Mouse (Mus musculus): ENCODE results near the gene Fabp6. TPM values are rescaled to one million over a fixed set of nuclear protein-coding genes. Genes with fewer than 3 reads are reported as not detected.

Fabp6 gene
- polyA plus RNA-seq (2012; rRNA removed), result not detected in 2 replicates

- TF ChIP-seq CTCF (IDR thresholded peaks at IDR 0.05; ENCODE audit: control insufficient read depth, insufficient read depth, insufficient replicate concordance, low read depth, low read length) (no peak), POLR2A (IDR thresholded peaks at IDR 0.05; ENCODE audit: control insufficient read depth, low read depth, low read length) (no peak)
- H3K36me3 ChIP-seq (ENCODE audit: control insufficient read depth, insufficient read depth, low read length), result no peaks in the 10 kb centered on the region
- H3K27ac ChIP-seq (ENCODE audit: control insufficient read depth, insufficient read depth, low read depth, low read length), result no peak within 1 kb of the TSS
- H3K4me1 ChIP-seq (ENCODE audit: control insufficient read depth, insufficient read depth, low read length), result no peaks in the 10 kb centered on the region
- no peak within 1 kb of the TSS for H3K4me3 ChIP-seq (ENCODE audit: control insufficient read depth, low read depth, low read length)
- H3K27me3 ChIP-seq (ENCODE audit: control insufficient read depth, insufficient read depth, low read length), result no peaks in the 10 kb centered on the region
These were observed at the start of gene Fabp6 for GRCm38 (mm10) chr11:43601440-43601839. TSS of gene Fabp6 (minus strand) at chr11:43601540.

- H3K4me1 ChIP-seq (ENCODE audit: control insufficient read depth, insufficient read depth, low read length), result no peaks in the 10 kb centered on the region
- no peaks in the 10 kb centered on the region for H3K27me3 ChIP-seq (ENCODE audit: control insufficient read depth, insufficient read depth, low read length)
- H3K36me3 ChIP-seq (ENCODE audit: control insufficient read depth, insufficient read depth, low read length), result no peaks in the 10 kb centered on the region
- TF ChIP-seq POLR2A (IDR thresholded peaks at IDR 0.05; ENCODE audit: control insufficient read depth, low read depth, low read length) (no peak), CTCF (IDR thresholded peaks at IDR 0.05; ENCODE audit: control insufficient read depth, insufficient read depth, insufficient replicate concordance, low read depth, low read length) (no peak)
- H3K4me3 ChIP-seq (ENCODE audit: control insufficient read depth, low read depth, low read length), result no peak overlapping the region
- no peak overlapping the region for H3K27ac ChIP-seq (ENCODE audit: control insufficient read depth, insufficient read depth, low read depth, low read length)
These were observed 43.9 kb upstream of the Fabp6 start for GRCm38 (mm10) chr11:43645286-43645685.

GRCm38 (mm10) chr11:43643180-43643591 lies 41.8 kb upstream of the Fabp6 start:
- no peaks in the 10 kb centered on the region for H3K27me3 ChIP-seq (ENCODE audit: control insufficient read depth, insufficient read depth, low read length)
- no peak overlapping the region for H3K4me3 ChIP-seq (ENCODE audit: control insufficient read depth, low read depth, low read length)
- H3K27ac ChIP-seq (ENCODE audit: control insufficient read depth, insufficient read depth, low read depth, low read length), result no peak overlapping the region
- TF ChIP-seq CTCF (IDR thresholded peaks at IDR 0.05; ENCODE audit: control insufficient read depth, insufficient read depth, insufficient replicate concordance, low read depth, low read length), result no peak
- TF ChIP-seq POLR2A (IDR thresholded peaks at IDR 0.05; ENCODE audit: control insufficient read depth, low read depth, low read length), result no peak
- H3K36me3 ChIP-seq (ENCODE audit: control insufficient read depth, insufficient read depth, low read length), result no peaks in the 10 kb centered on the region
- H3K4me1 ChIP-seq (ENCODE audit: control insufficient read depth, insufficient read depth, low read length), result no peaks in the 10 kb centered on the region

DNA sequence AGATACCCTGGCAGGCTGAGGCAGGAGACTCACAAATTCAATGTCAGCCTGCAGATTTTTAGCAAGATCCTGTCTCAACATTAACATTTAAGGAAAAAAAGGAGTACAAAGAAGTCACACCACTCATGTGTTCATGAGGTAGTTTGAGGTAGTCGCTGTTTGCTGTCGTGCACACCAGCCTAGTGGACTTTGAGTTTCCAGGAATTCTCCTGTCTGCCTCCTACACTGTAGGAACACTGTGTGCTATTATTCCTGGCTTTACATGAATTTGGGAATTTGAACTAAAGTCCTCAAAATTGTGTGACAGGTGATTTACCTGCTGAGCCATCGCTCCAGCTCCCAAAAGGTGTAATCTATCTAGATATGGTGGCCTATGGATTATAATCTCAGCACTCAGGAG lies 37.1 kb upstream of the Fabp6 start:
- H3K4me3 ChIP-seq (ENCODE audit: control insufficient read depth, low read depth, low read length), result no peak overlapping the region
- TF ChIP-seq CTCF (IDR thresholded peaks at IDR 0.05; ENCODE audit: control insufficient read depth, insufficient read depth, insufficient replicate concordance, low read depth, low read length) (no peak), POLR2A (IDR thresholded peaks at IDR 0.05; ENCODE audit: control insufficient read depth, low read depth, low read length) (no peak)
- H3K27ac ChIP-seq (ENCODE audit: control insufficient read depth, insufficient read depth, low read depth, low read length), result no peak overlapping the region
- H3K36me3 ChIP-seq (ENCODE audit: control insufficient read depth, insufficient read depth, low read length), result no peaks in the 10 kb centered on the region
- no peaks in the 10 kb centered on the region for H3K27me3 ChIP-seq (ENCODE audit: control insufficient read depth, insufficient read depth, low read length)
- peaks cover 6% of the 10 kb centered on the region for H3K4me1 ChIP-seq (ENCODE audit: control insufficient read depth, insufficient read depth, low read length)

DNA sequence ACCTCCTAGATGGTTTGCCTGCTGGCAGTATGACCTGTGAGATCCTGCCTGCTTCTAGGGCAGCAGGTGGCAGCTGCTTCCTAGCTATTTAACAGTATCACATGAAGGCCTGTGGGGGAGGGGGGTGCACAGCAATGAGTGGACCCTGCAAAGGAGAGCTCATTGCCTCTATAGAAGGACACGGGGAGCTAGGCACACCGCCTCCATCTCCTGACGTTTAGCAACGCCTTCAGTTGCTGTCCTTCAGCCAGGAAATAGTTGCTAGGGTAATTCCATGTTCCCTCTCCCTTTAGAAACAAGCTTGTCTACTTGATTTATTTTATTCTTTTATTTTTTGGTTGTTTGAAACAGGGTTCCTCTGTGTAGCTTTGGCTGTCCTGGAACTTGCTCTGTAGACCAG lies 35.4 kb upstream of the Fabp6 start:
- no peaks in the 10 kb centered on the region for H3K36me3 ChIP-seq (ENCODE audit: control insufficient read depth, insufficient read depth, low read length)
- H3K4me3 ChIP-seq (ENCODE audit: control insufficient read depth, low read depth, low read length), result no peak overlapping the region
- no peak for TF ChIP-seq CTCF (IDR thresholded peaks at IDR 0.05; ENCODE audit: control insufficient read depth, insufficient read depth, insufficient replicate concordance, low read depth, low read length)
- TF ChIP-seq POLR2A (IDR thresholded peaks at IDR 0.05; ENCODE audit: control insufficient read depth, low read depth, low read length), result no peak
- no peaks in the 10 kb centered on the region for H3K27me3 ChIP-seq (ENCODE audit: control insufficient read depth, insufficient read depth, low read length)
- peaks cover 8% of the 10 kb centered on the region for H3K4me1 ChIP-seq (ENCODE audit: control insufficient read depth, insufficient read depth, low read length)
- no peak overlapping the region for H3K27ac ChIP-seq (ENCODE audit: control insufficient read depth, insufficient read depth, low read depth, low read length)

DNA sequence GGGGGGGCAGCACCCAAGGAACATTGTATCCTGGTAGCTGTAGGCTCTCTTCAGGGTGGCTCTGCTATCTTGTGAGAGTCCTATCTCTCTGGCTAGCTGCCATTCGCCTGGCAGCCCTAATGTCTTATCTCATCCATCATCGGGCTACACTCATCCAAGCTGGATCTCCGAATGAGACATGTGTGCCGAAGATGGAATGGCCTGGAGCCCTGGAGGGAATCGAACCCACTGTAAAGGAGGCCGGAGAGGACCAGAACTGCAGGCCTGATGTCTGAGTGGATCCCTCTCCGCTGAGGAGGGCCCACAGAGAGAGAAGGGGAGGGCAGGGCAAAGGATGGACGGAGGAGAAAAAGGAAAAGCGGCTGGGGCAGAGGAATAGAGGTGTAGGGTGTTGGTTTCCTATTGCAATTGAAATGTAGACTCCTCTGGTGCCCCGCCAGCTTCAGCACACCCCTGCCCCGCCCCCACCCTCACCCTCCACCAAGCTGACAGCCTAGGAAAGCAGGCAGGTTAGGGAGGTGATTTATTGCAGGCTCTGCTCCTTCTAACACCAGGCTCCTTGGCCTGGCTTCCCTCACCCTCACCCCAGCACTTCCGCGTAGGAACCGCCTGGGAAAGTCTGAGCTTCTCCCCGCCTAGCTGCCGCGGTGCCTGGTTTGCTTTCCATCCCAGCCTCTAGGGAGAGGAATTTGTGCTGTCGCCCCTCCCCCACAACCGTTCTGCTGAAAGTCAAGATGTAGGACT lies 32.5 kb upstream of the Fabp6 start:
- H3K4me3 ChIP-seq (ENCODE audit: control insufficient read depth, low read depth, low read length), result peak overlapping the region; percentile 28
- no peaks in the 10 kb centered on the region for H3K36me3 ChIP-seq (ENCODE audit: control insufficient read depth, insufficient read depth, low read length)
- H3K27ac ChIP-seq (ENCODE audit: control insufficient read depth, insufficient read depth, low read depth, low read length), result no peak overlapping the region
- no peak for TF ChIP-seq CTCF (IDR thresholded peaks at IDR 0.05; ENCODE audit: control insufficient read depth, insufficient read depth, insufficient replicate concordance, low read depth, low read length)
- TF ChIP-seq POLR2A (IDR thresholded peaks at IDR 0.05; ENCODE audit: control insufficient read depth, low read depth, low read length), result no peak
- H3K4me1 ChIP-seq (ENCODE audit: control insufficient read depth, insufficient read depth, low read length), result peaks cover 8% of the 10 kb centered on the region
- H3K27me3 ChIP-seq (ENCODE audit: control insufficient read depth, insufficient read depth, low read length), result no peaks in the 10 kb centered on the region

- TF ChIP-seq CTCF (IDR thresholded peaks at IDR 0.05; ENCODE audit: control insufficient read depth, insufficient read depth, insufficient replicate concordance, low read depth, low read length) (no peak), POLR2A (IDR thresholded peaks at IDR 0.05; ENCODE audit: control insufficient read depth, low read depth, low read length) (no peak)
These were observed 31.8 kb upstream of the Fabp6 start for GRCm38 (mm10) chr11:43633165-43633564.

More at GRCm38 (mm10) chr11:43633165-43633564, 31.8 kb upstream of the Fabp6 start:
- no peaks in the 10 kb centered on the region for H3K36me3 ChIP-seq (ENCODE audit: control insufficient read depth, insufficient read depth, low read length)
- no peak overlapping the region; the same call in 1 of the 2 replicates for H3K27ac ChIP-seq (ENCODE audit: control insufficient read depth, insufficient read depth, low read depth, low read length)
- peaks cover 8% of the 10 kb centered on the region for H3K4me1 ChIP-seq (ENCODE audit: control insufficient read depth, insufficient read depth, low read length)
- no peaks in the 10 kb centered on the region for H3K27me3 ChIP-seq (ENCODE audit: control insufficient read depth, insufficient read depth, low read length)
- H3K4me3 ChIP-seq (ENCODE audit: control insufficient read depth, low read depth, low read length), result no peak overlapping the region
